Mouse (Mus musculus): Measurements from ENCODE around the gene Olfr1239. TPM values are rescaled to one million over a fixed set of nuclear protein-coding genes. Genes with fewer than 3 reads are reported as not detected.

The Olfr1239 gene
- polyA plus RNA-seq (2015; fragmentation: Nextera tagmentation; extraction: Ambion mirVana), result not detected in 2 replicates

DNA sequence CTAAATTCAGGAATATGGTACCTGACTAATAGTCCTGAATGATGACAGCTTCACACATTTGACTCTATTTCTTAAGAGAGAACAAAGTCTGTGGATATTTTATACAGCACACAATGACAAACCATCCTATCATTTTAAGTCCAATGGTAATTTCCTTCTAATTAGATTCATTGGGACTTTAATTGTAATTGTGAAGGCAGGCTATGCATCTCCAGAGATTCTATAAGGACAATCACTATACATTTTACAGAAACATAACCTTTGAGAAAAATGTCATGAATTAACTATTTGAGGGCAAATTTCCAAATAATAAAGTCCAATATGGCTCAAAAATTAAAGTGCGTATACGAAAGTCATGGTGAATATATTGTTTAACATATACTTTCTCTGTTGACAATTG, at the start of gene Olfr1239:
Gene Olfr1239, minus strand, starts transcription at position 101 of the 400 bp plus-strand sequence.
- WGBS, result 91% methylated on average over 2 of the region's 2 CpGs

DNA sequence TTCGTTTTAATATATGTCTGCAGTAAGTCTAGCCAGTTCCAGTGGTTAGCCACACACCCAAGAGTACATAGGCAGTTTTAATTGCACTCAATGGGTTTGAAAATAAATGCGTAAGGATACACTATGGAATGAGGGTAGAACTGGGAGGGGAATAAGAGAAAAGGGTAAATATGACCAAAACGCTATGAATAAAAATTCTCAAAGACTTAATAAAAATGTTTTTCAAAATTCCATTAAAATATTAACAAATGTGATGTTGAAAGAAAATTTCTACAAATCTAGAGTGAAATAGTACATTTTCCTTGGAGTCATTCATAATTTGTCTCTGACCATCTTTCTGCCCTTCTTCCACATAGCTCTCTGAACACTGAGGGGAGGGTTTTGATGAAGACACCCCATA, 22.7 kb upstream of the Olfr1239 start, which contains the start of gene Olfr1240:
Gene Olfr1240, minus strand, starts transcription at position 101 of the 400 bp plus-strand sequence.
- 71% methylated on average over 3 of the region's 3 CpGs for WGBS
- ATAC-seq (replicated peaks; ENCODE audit: extremely low read depth, insufficient read depth, low FRiP score), result no peak
- Histone ChIP-seq H3K9me3 (replicated peaks; ENCODE audit: control insufficient read depth, low read length) (no peaks in the 10 kb centered on the region), H3K27me3 (ENCODE audit: control insufficient read depth, insufficient read depth, low read length) (no peaks in the 10 kb centered on the region), H3K4me3 (ENCODE audit: low read length) (no peak within 1 kb of the TSS), H3K4me2 (ENCODE audit: low read depth, low read length) (no peak within 1 kb of the TSS), H3K27ac (ENCODE audit: low read length) (no peak within 1 kb of the TSS), H3K4me1 (ENCODE audit: control insufficient read depth, insufficient read depth, low read length) (no peaks in the 10 kb centered on the region), H3K9ac (ENCODE audit: low read length) (no peak within 1 kb of the TSS), H3K36me3 (ENCODE audit: control insufficient read depth, insufficient read depth) (no peaks in the 10 kb centered on the region)

More for the DNA sequence above, at the start of gene Olfr1239:
- Histone ChIP-seq H3K9ac (ENCODE audit: low read length) (no peak within 1 kb of the TSS), H3K27me3 (ENCODE audit: control insufficient read depth, insufficient read depth, low read length) (no peaks in the 10 kb centered on the region), H3K27ac (ENCODE audit: low read length) (no peak within 1 kb of the TSS), H3K4me1 (ENCODE audit: control insufficient read depth, insufficient read depth, low read length) (no peaks in the 10 kb centered on the region), H3K4me3 (ENCODE audit: low read length) (no peak within 1 kb of the TSS), H3K36me3 (ENCODE audit: control insufficient read depth, insufficient read depth) (no peaks in the 10 kb centered on the region), H3K4me2 (ENCODE audit: low read depth, low read length) (no peak within 1 kb of the TSS), H3K9me3 (replicated peaks; ENCODE audit: control insufficient read depth, low read length) (no peaks in the 10 kb centered on the region)
- no peak for ATAC-seq (replicated peaks; ENCODE audit: extremely low read depth, insufficient read depth, low FRiP score)

DNA sequence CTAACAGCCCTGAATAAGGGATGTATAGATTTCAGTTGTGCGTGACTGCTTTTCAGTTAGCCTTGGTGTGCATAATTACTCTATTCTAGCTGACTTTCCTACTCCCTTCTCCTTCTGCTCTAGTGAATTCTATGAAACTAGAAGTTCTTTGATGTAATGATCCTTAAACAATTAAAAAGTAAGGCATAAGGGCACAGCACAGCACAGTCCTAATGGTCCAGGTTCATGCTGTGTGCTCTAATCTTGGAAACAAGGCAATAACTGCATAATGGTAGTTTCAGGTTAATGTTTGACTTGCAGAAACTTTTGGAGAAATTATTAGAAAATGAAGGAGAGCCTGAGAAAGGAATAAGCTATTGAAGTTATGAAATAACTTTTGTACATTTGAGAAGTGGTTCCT, 5.7 kb downstream of the Olfr1239 start:
- no peaks in the 10 kb centered on the region for H3K27me3 ChIP-seq (ENCODE audit: control insufficient read depth, insufficient read depth, low read length)
- H3K4me3 ChIP-seq (ENCODE audit: low read length), result no peak overlapping the region
- no peak for ATAC-seq (replicated peaks; ENCODE audit: extremely low read depth, insufficient read depth, low FRiP score)
- 96% methylated on average over 1 of the region's 1 CpGs for WGBS
- no peak overlapping the region for H3K27ac ChIP-seq (ENCODE audit: low read length)
- H3K9me3 ChIP-seq (replicated peaks; ENCODE audit: control insufficient read depth, low read length), result no peaks in the 10 kb centered on the region
- H3K4me1 ChIP-seq (ENCODE audit: control insufficient read depth, insufficient read depth, low read length), result no peaks in the 10 kb centered on the region
- H3K4me2 ChIP-seq (ENCODE audit: low read depth, low read length), result no peak overlapping the region
- no peaks in the 10 kb centered on the region for H3K36me3 ChIP-seq (ENCODE audit: control insufficient read depth, insufficient read depth)
- no peak overlapping the region for H3K9ac ChIP-seq (ENCODE audit: low read length)

DNA sequence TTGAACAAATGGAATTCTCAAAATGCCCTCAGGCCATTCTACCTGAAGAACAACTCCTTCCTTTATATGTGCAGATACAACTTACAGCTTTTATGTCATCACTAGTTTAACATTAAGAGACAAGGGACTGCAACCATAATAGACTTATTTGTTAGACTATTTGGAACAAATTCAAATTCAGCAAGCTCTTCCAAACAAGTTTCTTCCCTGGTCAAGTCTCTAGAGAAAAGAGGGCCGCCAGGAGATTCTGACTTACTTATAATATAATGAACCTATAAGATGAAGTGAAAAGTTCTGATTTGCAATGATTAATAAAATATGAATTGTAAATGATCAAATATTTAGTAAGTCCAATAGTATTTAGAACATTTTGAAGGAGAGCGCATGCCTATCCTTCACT, 10.6 kb downstream of the Olfr1239 start, which contains the start of gene Olfr1238:
Gene Olfr1238, minus strand, starts transcription at position 101 of the 400 bp plus-strand sequence.
- Histone ChIP-seq H3K27me3 (ENCODE audit: control insufficient read depth, insufficient read depth, low read length) (no peaks in the 10 kb centered on the region), H3K9ac (ENCODE audit: low read length) (no peak within 1 kb of the TSS), H3K4me1 (ENCODE audit: control insufficient read depth, insufficient read depth, low read length) (no peaks in the 10 kb centered on the region), H3K9me3 (replicated peaks; ENCODE audit: control insufficient read depth, low read length) (no peaks in the 10 kb centered on the region), H3K36me3 (ENCODE audit: control insufficient read depth, insufficient read depth) (no peaks in the 10 kb centered on the region), H3K27ac (ENCODE audit: low read length) (no peak within 1 kb of the TSS), H3K4me2 (ENCODE audit: low read depth, low read length) (no peak within 1 kb of the TSS), H3K4me3 (ENCODE audit: low read length) (no peak within 1 kb of the TSS)
- ATAC-seq (replicated peaks; ENCODE audit: extremely low read depth, insufficient read depth, low FRiP score), result no peak
- WGBS, result 79% methylated on average over 2 of the region's 2 CpGs

DNA sequence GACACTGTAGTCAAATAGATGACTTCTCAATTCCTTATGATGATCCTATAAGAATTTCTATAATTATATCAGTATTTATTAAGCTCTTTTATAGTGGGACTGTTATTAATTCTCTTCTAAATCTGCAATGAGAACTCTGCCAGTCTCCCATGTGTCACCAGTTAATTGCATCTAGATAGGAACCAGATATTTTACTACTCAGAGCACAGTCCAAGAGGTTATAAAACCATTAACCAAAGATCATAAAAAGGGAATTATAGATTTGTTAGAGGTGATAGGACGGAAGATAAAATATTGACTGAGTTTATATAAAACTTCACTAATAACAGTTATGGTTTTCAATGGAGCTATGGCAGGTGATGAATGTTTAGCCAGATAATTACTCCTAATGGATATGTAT, 19.3 kb downstream of the Olfr1239 start:
- Histone ChIP-seq H3K4me3 (ENCODE audit: low read length) (no peak overlapping the region), H3K36me3 (ENCODE audit: control insufficient read depth, insufficient read depth) (no peaks in the 10 kb centered on the region), H3K4me1 (ENCODE audit: control insufficient read depth, insufficient read depth, low read length) (no peaks in the 10 kb centered on the region), H3K9me3 (replicated peaks; ENCODE audit: control insufficient read depth, low read length) (no peaks in the 10 kb centered on the region), H3K27ac (ENCODE audit: low read length) (no peak overlapping the region), H3K4me2 (ENCODE audit: low read depth, low read length) (no peak overlapping the region), H3K27me3 (ENCODE audit: control insufficient read depth, insufficient read depth, low read length) (no peaks in the 10 kb centered on the region), H3K9ac (ENCODE audit: low read length) (no peak overlapping the region)
- WGBS, result 85% methylated on average over 1 of the region's 1 CpGs
- ATAC-seq (replicated peaks; ENCODE audit: extremely low read depth, insufficient read depth, low FRiP score), result no peak

Other genes starting within 250 kb of the Olfr1239 start
- not detected in 2 replicates for gene Olfr1225, start 245.7 kb downstream of the Olfr1239 start, polyA plus RNA-seq (2015; fragmentation: Nextera tagmentation; extraction: Ambion mirVana)
- not detected in 2 replicates for gene Olfr1226, start 220.4 kb downstream of the Olfr1239 start, polyA plus RNA-seq (2015; fragmentation: Nextera tagmentation; extraction: Ambion mirVana)
- not detected in 2 replicates for gene Olfr1228, start 166.3 kb downstream of the Olfr1239 start, polyA plus RNA-seq (2015; fragmentation: Nextera tagmentation; extraction: Ambion mirVana)
- not detected in 2 replicates for gene Olfr1229, start 132.4 kb downstream of the Olfr1239 start, polyA plus RNA-seq (2015; fragmentation: Nextera tagmentation; extraction: Ambion mirVana)
- not detected in 2 replicates for gene Olfr1230, start 123.1 kb downstream of the Olfr1239 start, polyA plus RNA-seq (2015; fragmentation: Nextera tagmentation; extraction: Ambion mirVana)
- gene Olfr1231, start 113.3 kb downstream of the Olfr1239 start, polyA plus RNA-seq (2015; fragmentation: Nextera tagmentation; extraction: Ambion mirVana), result not detected in 2 replicates
- not detected in 2 replicates for gene Olfr1232, start 90.7 kb downstream of the Olfr1239 start, polyA plus RNA-seq (2015; fragmentation: Nextera tagmentation; extraction: Ambion mirVana)
- not detected in 2 replicates for gene Olfr1233, start 78.0 kb downstream of the Olfr1239 start, polyA plus RNA-seq (2015; fragmentation: Nextera tagmentation; extraction: Ambion mirVana)
- not detected in 2 replicates for gene Olfr1234, start 55.5 kb downstream of the Olfr1239 start, polyA plus RNA-seq (2015; fragmentation: Nextera tagmentation; extraction: Ambion mirVana)
- gene Olfr1238, start 10.7 kb downstream of the Olfr1239 start, polyA plus RNA-seq (2015; fragmentation: Nextera tagmentation; extraction: Ambion mirVana), result not detected in 2 replicates
- gene Olfr1240, start 22.6 kb upstream of the Olfr1239 start, polyA plus RNA-seq (2015; fragmentation: Nextera tagmentation; extraction: Ambion mirVana), result not detected in 2 replicates
- gene Olfr1241, start 66.7 kb upstream of the Olfr1239 start, polyA plus RNA-seq (2015; fragmentation: Nextera tagmentation; extraction: Ambion mirVana), result not detected in 2 replicates
- not detected in 2 replicates for gene Olfr1242, start 77.9 kb upstream of the Olfr1239 start, polyA plus RNA-seq (2015; fragmentation: Nextera tagmentation; extraction: Ambion mirVana)
- not detected in 2 replicates for gene Olfr1243, start 111.1 kb upstream of the Olfr1239 start, polyA plus RNA-seq (2015; fragmentation: Nextera tagmentation; extraction: Ambion mirVana)
- not detected in 2 replicates for gene Olfr1245, start 158.0 kb upstream of the Olfr1239 start, polyA plus RNA-seq (2015; fragmentation: Nextera tagmentation; extraction: Ambion mirVana)
- not detected in 2 replicates for gene Olfr1246, start 172.8 kb upstream of the Olfr1239 start, polyA plus RNA-seq (2015; fragmentation: Nextera tagmentation; extraction: Ambion mirVana)
- not detected in 2 replicates for gene Olfr1247, start 193.7 kb upstream of the Olfr1239 start, polyA plus RNA-seq (2015; fragmentation: Nextera tagmentation; extraction: Ambion mirVana)
- gene Olfr1248, start 197.8 kb upstream of the Olfr1239 start, polyA plus RNA-seq (2015; fragmentation: Nextera tagmentation; extraction: Ambion mirVana), result not detected in 2 replicates
- not detected in 2 replicates for gene Olfr1249, start 214.6 kb upstream of the Olfr1239 start, polyA plus RNA-seq (2015; fragmentation: Nextera tagmentation; extraction: Ambion mirVana)
- gene Olfr1250, start 241.1 kb upstream of the Olfr1239 start, polyA plus RNA-seq (2015; fragmentation: Nextera tagmentation; extraction: Ambion mirVana), result not detected in 2 replicates

Measured in heart, embryonic 16.5 days (tissue).